Mouse (Mus musculus): ENCODE results near the gene Pus7l.

The Pus7l gene

DNA sequence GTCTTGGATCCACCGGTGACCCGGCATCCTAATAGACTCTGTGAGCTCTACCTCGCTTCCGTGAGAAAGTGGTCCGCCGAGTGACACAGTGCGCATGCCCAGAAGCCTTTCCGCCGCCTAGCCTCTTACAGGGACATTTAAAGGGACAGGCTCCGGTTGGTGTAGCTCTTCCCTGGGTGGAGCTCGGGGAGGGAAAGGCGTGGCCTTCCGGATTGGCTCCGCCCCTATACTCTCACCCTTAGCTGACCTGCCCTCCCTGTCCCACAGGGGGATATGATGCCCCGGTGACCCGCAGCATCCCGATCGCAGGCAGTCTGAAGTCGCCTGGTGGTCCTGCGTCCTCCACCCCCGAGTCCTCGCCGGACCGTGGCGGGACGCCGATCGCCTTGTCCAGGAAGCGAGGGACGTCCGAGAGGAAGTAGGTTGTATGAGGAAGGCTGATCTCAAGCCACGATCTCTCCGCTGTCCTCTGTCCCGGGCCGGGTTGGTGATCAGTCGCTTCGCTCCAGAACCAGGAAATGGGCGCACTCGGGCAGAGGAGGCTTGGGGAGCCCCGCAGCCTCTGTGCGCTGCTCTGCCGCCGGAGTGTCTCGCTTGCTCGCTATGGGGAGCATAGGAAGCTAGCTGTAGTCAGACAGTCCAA, at the start of gene Pus7l, which contains the start of gene Irak4:
Pus7l (minus strand) TSS at position 139 of the 643 bp plus-strand sequence.
Irak4 (plus strand) TSS at position 235 of the 643 bp plus-strand sequence.
- DNase-seq (ENCODE audit: inconsistent age in 2 of 2, low spot score in 1 of 2), result peak; percentile 95 to 98

DNA sequence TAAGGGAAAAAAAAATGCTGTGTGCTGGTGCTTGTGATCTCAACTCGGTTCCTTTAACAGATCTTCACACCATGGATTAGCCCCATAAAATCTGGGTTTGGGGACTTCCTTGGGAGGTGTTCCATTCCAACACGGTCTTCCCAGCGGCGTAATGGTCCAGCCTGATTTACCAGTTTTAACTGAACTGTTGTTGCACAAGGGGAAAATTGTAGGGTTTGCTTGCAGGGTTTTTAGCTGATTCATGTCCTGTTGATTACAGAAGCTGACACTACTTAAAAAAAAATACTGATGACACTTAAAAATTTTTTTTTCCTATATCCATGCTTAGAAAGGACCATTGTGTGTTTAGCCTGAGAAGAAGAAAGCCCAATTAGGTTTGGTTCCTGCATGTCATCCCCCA, 48.0 kb upstream of the Pus7l start:
- DNase-seq (ENCODE audit: inconsistent age in 2 of 2, low spot score in 1 of 2), result no peak

DNA sequence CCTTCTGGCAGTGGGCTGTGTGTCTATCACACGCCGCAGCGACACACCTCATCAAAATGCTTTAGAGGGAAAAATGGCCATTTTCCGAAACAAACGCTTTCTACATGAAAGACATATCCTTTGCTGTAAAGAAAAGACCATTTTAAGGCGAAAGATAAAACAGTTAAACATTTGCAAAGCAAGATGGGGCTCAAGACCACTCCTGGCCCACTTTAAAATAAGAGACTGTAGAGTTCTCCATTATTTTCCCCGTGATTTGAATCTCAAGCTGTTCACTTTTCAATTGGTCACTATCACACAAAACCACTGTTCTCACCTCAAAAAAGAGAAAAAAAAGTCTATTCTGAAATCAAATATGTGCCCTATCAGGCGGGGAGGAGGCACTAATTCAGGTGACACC, 46.7 kb upstream of the Pus7l start:
- DNase-seq (ENCODE audit: inconsistent age in 2 of 2, low spot score in 1 of 2), result no peak

DNA sequence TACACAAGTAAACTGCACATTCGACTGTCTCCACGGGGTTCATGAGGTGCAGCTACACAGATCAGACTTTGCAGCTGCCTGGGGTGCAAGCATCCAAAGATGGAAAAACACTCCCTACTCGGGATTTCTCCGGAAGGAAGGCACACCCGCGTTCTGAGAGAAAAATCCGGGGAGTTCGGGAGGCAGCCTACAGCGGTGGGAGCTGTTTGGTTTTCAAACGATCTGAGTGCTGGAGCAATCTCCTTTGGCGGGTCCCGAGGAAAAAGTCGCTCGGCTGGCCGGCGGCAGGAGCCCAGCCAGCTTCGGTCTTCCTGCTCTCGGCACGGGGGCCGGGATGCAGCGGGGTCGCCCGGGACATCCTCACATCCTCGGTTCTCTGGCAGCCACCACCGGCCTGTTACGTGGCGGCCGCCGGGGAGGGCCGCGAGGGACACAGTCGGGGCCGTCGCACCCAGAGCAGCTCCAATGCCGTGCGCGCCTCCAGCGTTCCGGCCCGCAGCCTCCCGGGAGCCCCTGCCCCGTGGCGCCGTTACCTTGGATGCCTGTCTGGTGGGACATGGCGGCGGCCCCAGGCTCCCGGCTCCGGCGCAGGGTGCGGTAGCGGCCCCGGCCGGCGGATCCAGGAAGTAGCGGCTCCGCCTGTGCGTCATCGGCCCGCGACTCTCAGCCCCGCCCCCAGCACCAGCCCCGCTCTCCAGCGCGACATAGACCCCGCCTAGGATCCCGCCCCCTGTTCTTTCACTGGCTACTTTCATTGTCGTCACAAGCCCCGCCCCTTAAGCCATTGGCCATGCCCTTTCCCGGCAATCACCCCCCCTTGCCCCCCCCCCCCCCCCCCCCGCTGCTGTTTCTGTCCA, 46.1 kb upstream of the Pus7l start, which contains the start of gene Twf1:
Twf1 (minus strand) TSS at position 671 of the 857 bp plus-strand sequence.
- peak; percentile 98 to 99 for DNase-seq (ENCODE audit: inconsistent age in 2 of 2, low spot score in 1 of 2)

DNA sequence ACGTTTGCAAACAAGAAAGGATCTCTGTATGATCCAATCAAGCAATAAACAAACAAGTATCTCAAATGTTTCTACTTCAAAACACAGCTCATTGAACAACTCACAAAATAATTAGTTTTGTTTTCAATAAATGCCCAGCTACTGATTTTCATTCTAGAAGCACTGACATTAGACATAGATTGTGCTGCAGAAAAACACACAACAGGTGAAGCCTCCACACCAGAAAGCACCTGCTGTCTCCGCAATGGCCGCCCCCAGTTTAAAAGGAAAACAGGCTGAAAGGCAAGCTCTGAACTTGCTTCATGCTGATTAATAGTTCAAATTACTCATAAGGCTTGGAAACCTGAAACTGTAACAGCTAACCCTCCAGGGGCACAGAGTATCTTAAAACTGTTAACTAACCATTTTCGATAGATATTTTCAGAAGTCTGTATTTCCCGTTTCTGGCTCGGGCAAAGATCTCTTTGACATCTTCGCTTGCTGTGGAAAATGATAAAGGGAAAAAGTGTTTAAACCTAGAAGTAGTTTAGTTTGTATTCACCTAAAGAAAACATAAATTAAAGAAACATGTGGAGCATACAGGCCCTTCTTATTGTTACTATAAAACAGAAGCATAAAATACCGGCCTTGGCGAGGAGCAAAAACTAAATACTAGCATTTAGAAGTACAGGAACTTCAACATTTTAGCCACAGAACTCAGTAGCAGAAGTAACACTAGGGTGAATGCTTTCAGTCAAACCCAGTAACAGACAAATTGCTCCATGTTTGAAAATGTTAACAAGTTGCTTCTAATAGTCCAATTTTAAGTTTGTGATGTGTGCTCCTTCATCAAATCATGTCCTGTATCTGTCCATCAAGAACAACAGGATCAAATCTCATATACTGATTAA, 44.7 kb upstream of the Pus7l start:
- no peak for DNase-seq (ENCODE audit: inconsistent age in 2 of 2, low spot score in 1 of 2)

DNA sequence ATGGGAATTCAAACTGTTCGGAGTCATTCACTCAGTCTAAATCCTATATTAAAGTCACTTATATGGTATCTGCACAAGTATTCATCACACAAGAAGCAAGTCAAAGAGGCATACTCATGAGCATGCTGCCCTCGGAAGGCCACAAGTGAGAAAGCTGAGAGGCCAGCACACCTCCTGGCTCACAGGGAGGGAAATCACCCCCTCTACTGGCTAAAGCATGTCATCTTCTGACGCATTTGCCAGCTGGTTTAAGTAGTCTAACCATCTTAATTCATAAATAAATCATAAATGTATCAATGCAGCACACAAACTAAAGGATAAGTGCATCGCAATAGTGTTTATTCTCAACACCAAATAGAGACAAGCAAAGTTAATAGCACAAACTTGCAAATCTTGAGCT, 41.4 kb upstream of the Pus7l start:
- no peak for DNase-seq (ENCODE audit: inconsistent age in 2 of 2, low spot score in 1 of 2)

DNA sequence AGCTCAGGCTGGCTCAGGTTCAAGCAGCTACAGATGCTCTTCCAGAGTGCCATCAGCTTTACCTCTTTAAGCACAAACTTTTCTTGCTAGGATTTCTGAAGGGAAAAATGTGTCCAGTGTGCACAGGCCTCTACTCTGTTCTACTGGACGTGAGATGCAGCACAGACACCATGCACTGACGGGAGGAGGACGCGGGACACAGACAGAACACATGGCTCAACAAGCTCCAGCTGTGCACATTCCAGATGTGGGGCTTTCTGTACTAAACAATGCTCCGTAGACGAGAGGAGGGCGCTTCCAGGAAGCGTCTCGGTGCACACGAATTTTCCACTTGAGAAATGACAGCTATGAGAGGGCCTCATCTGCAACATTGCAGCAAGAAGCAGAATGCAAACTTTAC, 39.8 kb upstream of the Pus7l start:
- no peak for DNase-seq (ENCODE audit: inconsistent age in 2 of 2, low spot score in 1 of 2)

DNA sequence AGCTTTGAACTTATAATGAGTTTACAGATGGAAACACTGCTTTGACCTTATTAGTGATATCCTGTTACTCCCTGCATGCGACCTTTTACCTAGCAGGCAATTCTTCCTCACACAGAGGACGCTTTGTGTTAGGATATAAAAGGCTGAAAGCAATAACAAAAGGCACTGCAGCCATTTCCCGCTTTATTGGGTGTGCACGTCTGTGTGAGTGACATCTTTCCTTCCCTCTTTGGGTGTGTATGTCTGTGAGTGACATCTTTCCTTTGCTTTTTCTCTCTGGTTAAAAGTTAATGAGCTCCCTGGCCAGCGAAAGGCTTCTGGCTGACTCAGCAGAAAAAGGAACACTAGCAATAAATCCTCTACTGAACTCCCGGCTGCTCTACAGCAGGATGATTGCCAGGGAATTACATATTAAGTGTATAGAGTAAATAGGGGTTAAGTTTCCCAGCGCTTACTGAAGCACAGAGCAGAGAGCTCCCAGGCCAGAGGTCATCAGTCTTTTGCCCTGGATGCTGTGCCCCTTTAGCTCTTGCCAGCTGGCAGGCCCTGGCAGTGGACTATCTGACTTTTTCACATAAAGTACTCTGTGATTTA, 38.8 kb upstream of the Pus7l start:
- no peak for DNase-seq (ENCODE audit: inconsistent age in 2 of 2, low spot score in 1 of 2)

DNA sequence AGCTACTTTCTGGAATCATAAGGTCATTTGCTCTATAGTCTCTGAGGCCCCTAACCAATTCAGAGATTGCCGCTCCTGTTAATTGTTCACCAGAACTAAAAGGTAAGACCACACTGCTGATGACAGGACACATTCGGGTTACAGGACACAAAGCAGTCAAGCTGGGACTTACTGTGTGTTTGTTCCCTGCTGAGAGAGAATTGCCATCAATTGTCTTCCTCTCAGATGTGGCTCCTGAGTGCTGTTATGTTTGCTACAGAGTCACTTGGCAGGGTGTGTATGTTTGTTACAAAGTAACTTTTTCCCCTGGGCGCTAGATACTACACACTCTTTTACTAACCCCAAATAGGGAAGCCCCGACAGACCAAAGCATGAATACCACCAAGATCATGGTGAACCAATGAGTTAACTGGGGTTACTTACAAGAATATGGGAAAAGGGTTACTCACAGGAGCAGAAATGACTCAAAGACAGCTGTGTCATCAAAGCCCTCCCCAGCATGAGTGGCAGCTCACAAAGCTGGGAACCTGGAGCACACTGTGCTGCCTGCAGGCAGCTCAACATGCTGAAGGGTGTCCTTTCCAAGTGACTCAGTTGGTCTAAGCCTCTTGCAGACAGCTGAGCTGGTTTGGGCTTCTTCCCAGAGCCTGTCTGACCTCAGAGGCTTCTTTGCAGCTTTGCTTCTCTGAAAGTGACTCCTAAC, 31.4 kb upstream of the Pus7l start:
- peak; percentile 31 to 57 for DNase-seq (ENCODE audit: inconsistent age in 2 of 2, low spot score in 1 of 2)

DNA sequence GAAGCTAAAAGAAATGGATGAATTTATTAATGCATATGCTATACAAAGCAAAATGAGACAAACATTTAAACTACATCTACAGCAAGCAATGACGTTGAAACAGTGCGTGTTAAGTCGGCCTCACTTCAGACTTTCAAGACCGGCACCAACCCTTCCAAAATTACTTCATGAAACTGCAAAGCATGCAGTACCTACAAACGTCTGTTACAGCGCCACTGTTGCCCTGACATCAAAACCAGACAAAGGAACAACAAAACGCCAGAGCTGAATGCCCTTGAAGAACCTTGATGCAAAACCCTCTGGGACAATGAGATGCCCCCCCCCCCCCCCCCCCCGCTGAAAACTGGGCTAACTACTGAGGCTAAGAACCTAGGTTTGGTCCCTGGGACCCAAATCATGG, 29.4 kb upstream of the Pus7l start:
- no peak for DNase-seq (ENCODE audit: inconsistent age in 2 of 2, low spot score in 1 of 2)

DNA sequence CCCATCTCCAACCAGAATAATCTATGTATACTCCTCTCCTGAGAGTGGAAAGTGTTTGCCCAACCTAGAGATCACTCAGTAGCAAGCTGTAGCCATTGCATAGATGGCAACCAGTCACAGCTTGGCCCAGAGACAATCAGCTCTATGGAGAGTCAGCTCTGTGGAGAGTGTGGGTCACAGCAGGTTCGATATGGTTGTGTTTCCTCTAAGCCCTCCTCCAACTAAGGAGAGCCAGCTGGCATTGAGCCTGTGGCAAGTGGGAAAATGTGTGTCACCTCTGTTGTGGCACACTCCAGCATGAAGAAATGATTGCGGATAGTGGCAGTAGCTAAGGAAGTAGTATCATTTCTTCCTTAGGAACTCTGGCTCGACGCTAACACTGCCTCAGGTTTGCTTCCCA, 28.2 kb upstream of the Pus7l start:
- no peak for DNase-seq (ENCODE audit: inconsistent age in 2 of 2, low spot score in 1 of 2)

DNA sequence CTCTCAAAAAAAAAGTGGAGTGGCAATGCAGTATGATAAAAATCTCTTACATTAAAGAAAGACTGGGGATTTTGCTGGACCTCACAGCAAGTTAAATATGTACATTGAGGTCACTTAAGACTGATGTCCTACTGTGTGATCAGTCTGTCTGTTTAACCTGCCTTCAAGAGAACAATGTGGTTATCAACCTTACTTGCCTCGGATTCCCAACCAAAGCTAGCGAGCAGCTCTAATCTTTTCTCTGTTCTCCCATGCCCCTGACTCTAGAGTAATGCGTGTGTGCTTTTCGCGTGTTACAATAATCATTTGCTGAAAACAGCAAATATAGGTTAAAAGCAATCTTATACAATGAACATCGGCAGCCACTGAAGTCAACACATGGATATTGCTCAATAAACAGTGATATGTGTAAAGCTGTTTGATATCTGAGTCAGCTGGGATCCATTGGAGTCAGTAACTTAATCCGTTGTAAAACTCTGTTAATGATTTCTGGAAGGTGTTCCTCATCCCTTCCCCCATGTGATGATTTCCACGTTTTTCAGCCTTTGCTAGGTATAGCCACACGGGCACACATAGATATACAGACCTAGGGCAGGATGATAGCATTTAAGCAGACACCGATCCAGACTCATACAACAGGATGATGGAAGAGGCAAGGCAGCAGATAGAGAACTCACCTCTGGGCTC, 25.3 kb upstream of the Pus7l start:
- no peak for DNase-seq (ENCODE audit: inconsistent age in 2 of 2, low spot score in 1 of 2)

DNA sequence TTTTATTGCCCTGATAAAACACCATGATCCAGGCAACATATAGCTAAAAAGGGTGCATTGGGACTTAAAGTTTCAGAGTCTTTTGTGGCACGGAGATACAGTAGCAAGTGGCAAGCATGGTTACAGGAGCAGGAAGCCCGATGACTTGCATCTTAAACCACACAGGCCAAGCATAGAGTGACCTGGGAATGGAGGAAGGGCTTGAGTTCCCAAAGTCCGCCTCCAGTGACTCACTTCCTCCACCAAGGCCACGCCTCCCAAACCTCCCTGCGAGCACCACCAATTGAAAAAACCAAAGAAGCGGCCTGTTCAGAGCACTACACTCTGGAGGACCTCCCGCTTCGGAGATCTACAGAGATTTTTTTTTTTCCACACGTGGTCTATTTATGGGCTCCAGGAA, 22.5 kb upstream of the Pus7l start:
- DNase-seq (ENCODE audit: inconsistent age in 2 of 2, low spot score in 1 of 2), result no peak

DNA sequence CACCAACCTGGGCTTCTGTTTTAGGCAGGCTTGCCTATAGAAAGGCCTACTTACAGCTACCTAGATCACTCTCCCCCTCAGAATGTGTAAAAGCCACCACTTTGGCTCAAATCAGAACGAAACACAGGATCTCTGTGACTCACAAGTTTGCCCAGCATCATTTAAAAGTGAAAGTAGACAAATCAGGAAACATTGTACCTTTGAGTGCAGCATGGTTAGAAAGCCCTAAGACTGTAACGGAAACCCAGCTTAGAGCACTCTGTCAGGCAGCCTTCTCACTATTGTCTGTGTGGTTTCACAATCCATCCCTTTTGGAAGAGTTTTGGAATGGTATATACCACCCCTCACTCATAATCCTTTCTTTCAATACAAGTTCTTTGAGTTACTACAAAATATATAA, 21.6 kb upstream of the Pus7l start:
- no peak for DNase-seq (ENCODE audit: inconsistent age in 2 of 2, low spot score in 1 of 2)

DNA sequence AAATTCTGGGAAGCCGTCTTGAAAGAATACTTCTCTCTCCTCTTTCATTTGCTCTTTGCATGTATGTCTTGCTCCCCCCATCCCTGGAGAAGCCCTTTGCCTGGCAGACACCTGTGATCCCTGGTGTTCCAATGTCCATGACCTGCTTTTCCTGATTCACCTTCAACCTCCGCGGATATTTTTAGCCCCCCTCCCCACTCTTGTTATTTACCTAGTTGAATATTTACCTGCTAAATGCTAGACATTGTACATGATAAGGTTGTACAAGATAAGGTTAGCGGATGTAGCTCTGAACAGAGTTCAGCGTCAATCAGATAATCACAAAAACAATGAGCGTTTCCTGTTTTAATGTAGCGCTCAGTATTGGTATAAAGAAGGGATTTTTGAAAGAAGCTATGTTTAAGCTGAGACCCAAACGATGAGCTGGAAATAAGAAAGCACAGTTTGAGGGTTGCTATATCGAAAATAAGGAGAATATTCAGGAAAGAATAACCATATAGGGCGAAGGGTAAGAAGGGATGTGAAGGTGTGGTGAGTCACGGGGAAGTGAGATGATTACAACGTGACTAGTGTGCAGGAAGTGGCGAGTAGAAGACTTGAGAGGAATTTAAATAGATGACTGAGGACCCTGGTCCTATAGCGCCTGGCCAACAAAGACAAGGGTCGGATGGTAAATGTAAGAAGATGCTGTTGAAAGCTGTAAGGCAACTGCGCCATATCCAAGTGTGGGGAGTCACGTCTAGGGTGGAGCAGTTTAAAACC, 15.7 kb upstream of the Pus7l start:
- no peak for DNase-seq (ENCODE audit: inconsistent age in 2 of 2, low spot score in 1 of 2)

DNA sequence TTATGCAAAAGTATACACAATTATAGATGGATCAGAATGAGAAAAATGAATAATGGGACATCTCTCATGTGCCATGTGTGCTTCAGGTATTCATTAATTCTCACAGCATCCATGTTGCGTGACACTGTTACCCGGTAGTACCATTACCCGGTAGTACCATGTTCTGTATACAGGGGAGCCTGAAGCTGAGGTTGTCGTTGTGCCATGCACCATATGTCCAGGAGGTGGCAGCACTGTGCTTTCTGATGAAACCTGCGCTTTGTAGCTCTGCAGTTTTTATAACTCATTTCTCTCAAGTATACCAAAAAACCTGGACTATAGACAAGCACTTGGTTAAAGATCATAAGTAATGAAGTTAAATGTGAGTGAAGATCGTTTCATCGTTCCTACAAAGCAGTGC, 14.1 kb upstream of the Pus7l start:
- peak; percentile 80 to 95 for DNase-seq (ENCODE audit: inconsistent age in 2 of 2, low spot score in 1 of 2)

DNA sequence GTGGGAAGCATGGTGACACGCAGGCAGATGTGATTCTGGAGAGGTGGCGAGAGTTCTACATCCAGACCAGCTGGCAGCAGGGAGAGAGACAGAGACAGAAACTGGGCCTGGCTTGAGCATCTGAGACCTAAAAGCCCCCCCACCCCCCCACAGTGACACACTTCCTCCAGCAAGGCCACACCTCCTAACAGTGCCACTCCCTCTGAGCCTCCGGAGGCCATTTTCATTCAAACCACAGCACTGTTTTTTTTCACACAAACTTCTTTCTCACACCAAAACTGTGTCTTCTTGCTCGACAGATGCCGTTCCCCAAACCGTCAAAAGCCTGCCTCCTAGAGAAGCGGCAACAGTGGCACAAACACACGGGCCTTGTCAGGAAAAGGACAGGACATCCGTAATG, 10.2 kb upstream of the Pus7l start:
- DNase-seq (ENCODE audit: inconsistent age in 2 of 2, low spot score in 1 of 2), result no peak

DNA sequence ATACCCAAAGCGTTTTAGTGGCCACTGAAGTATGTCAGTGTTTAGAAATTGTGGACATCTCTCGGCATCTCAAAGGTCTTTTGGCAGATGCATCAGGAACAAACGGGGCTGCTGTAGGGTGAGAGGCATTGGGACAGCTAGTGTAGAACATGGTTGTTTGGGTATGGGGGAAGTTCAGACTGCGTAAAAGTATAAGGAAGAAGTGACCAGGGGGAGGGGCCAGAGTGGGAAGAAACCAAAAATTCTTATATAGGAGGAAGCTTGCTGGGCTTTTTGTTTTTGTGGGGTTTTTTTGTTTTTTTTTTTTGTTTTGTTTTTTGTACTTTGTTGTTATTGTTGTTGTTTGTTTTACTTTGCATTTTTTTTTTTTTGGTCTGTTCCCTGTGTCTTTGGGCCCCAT, 1.5 kb upstream of the Pus7l start:
- no peak for DNase-seq (ENCODE audit: inconsistent age in 2 of 2, low spot score in 1 of 2)

DNA sequence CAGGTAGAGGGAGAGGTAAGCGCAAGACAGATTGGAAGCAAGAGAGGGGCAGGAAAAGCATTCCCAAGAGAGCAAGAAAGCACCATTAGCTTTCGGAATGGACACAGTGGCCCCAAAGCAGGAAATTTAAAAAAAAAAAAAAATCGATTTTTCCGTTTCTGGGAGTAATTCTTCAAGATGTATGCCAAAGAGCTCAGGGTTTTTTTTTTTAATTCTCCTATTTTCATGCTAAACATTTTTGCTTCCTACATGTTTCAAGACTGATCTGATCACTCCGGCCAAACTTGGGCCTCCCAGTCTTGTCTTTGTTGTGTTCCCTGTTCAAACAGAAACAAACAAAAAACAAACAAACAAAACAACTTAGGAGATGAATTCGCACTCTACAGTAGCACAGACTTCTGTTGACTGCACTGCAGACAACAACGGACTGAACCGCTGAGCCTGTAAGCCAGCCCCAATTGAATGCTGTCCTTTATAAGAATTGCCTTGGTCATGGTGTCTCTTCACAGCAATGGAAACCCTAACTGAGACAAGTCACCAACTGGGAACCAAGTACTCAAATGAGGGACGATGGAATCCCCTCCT, 797 bp upstream of the Pus7l start:
- no peak for DNase-seq (ENCODE audit: inconsistent age in 2 of 2, low spot score in 1 of 2)
